Mouse (Mus musculus) embryonic fibroblast, embryonic 13.5 days (primary cell): ENCODE measurements at regions not wholly inside any gene's neighbourhood (a gene's known extent, or its start where the extent isn't known, plus 50 kb on each side); places are given as distances from the start of the nearest gene placed in this dataset.

Experiments used
- H3K27ac ChIP-seq: 2 replicates; pipeline ENCODE4 v1.5.1; 2012; ENCODE audit warnings: low read length, control low read depth, inconsistent platforms; ENCODE audit not compliant: insufficient read depth
- H3K4me1 ChIP-seq: 2 replicates; pipeline ENCODE4 v1.6.1; 2011; ENCODE audit warnings: low read length; ENCODE audit not compliant: control insufficient read depth, insufficient read depth
- H3K4me3 ChIP-seq: 2 replicates; pipeline ENCODE4 v1.5.1; 2011; ENCODE audit warnings: mild to moderate bottlenecking, control low read depth, low read length; ENCODE audit not compliant: insufficient read depth
- CTCF ChIP-seq: IDR thresholded peaks from 2 replicates; pipeline ENCODE4 v1.5.1; 2011; ENCODE audit warnings: mild to moderate bottlenecking, control low read depth, low read length, moderate library complexity, borderline replicate concordance; ENCODE audit not compliant: insufficient read depth
- POLR2A ChIP-seq: IDR thresholded peaks from 2 replicates; pipeline ENCODE4 v1.6.1; 2011; ENCODE audit warnings: low read depth, mild to moderate bottlenecking, control low read depth, low read length, moderate library complexity

DNA sequence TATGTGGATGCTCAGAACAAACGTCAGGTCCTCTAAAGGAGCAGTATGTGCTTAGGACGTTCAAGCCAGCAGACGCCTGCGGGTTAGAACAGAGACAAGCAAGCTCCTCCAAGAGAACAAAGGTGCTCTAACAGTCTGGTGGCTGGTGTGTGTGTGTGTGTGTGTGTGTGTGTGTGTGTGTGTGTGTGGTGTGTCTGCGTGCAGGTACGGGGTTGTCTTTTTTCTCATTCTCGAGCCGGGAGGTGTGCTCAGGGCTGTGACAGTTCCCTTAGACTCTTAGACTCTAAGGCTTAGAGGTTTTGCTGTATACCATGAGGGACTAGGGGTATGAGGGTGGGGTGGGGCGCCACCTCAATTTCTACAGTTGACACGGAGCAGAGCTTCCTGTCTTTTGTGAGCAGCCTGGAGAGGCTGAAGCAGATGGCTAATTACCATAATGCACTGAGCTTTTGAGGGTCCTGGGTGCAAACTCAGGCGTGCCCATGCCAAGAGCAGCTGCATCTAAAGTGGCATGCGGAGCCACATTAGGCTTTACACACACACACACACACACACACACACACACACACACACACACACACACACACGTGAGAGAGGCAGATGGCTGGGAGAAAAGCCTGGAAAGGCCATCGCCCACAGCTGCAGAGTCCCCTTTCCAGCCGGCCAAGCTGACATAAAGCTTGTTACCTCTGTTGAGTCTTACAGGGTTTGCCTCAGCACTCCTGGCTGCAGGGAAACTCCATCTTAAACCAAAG is 124.1 kb upstream of the Foxn2 start:
- H3K4me1 ChIP-seq = no peaks in the 10 kb centered on the region; the same call in 1 of the 2 replicates
- no peak overlapping the region for H3K4me3 ChIP-seq
- TF ChIP-seq CTCF (no peak), POLR2A (no peak)
- no peak overlapping the region for H3K27ac ChIP-seq

DNA sequence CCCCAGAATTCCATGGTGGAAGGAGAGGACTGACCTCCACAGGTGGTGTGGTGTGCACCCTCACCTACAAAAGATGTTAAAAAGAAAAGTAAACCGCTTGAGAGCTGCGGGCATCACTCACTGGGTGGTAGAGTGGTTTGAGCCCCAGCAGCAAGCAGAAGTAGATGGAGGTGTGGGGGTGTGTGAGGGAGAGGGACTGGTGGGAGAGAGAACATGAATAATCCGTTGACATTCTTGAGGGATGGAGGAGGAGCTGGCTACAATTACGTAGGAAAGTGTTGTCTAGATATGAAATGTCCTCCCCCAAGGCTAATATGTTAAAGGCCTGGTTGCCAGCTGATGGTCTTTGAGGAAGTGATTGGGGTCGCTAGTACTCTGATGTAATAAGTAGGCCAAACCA is 123.2 kb upstream of the Foxn2 start:
- TF ChIP-seq CTCF (no peak), POLR2A (no peak)
- Histone ChIP-seq H3K4me1 (no peaks in the 10 kb centered on the region; the same call in 1 of the 2 replicates), H3K27ac (no peak overlapping the region), H3K4me3 (no peak overlapping the region)

- peak overlapping the region; percentile 24; the same call in 1 of the 2 replicates for H3K27ac ChIP-seq
- no peaks in the 10 kb centered on the region; the same call in 1 of the 2 replicates for H3K4me1 ChIP-seq
- no peak overlapping the region for H3K4me3 ChIP-seq
- no peak for TF ChIP-seq POLR2A
- TF ChIP-seq CTCF = no peak
Observed at GRCm38 (mm10) chr17:88317806-88318205, 122.7 kb upstream of the Foxn2 start.

DNA sequence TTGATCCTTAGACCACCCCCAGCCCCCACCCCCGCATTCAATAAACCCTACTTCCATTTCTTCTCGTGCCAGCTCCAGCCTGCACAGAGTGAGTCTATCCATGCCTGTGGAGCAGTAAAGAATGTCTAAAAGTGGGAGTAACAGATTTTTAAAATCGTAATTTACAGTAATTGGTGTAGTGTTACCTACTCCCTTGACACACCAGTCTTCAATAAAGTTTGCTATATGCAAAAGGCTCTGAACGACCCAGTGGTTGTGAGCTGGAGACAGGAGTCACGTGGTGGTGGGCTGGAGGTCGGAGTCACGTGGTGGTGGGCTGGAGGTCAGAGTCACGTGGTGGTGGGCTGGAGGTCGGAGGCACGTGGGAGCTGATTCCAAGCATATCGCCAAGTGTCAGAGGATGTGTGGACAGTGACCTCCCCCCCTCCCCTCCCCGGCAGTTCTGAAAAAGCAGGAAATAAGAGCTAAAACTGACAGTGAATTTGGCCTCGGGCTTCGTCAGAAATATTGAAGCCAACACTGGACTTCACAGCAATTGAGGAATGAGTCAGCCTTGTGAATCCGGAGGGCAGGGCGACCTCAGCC is 122.2 kb upstream of the Foxn2 start:
- no peaks in the 10 kb centered on the region; the same call in 1 of the 2 replicates for H3K4me1 ChIP-seq
- H3K4me3 ChIP-seq = no peak overlapping the region
- 0 out of 2 replicates have a peak overlapping the region, but pooled peaks have one; percentile 16 for H3K27ac ChIP-seq

GRCm38 (mm10) chr17:88318936-88319335 is 121.6 kb upstream of the Foxn2 start:
- Histone ChIP-seq H3K27ac (peak overlapping the region; percentile 61; the same call in 1 of the 2 replicates), H3K4me3 (no peak overlapping the region), H3K4me1 (no peaks in the 10 kb centered on the region; the same call in 1 of the 2 replicates)
- TF ChIP-seq POLR2A (no peak), CTCF (no peak)

More for the DNA sequence above, 122.2 kb upstream of the Foxn2 start:
- no peak for TF ChIP-seq POLR2A
- TF ChIP-seq CTCF = no peak

DNA sequence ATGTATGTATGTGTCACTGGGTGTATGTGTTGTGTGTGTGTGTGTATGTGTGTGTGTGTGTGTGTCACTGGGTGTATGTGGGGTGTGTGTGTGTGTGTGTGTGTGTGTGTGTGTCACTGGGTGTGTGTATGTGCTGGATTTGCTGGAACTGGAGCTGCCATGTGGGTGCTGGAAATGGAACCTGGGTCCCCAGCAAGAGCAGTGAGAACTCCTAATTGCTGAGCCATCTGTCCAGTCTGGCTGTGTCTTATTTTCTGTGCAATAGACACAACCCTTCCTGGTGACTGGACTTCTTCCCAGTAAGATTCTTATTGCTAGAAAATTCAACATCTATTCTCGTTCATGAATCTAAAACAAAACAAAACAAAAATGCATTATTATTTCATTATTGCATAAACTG is 119.8 kb upstream of the Foxn2 start:
- no peak for TF ChIP-seq POLR2A
- no peak for TF ChIP-seq CTCF
- H3K4me1 ChIP-seq = no peaks in the 10 kb centered on the region; the same call in 1 of the 2 replicates
- H3K4me3 ChIP-seq = no peak overlapping the region
- no peak overlapping the region for H3K27ac ChIP-seq

- no peak overlapping the region for H3K27ac ChIP-seq
Observed at GRCm38 (mm10) chr17:88325326-88325909, 115.1 kb upstream of the Foxn2 start.

GRCm38 (mm10) chr17:88325910-88326739 is 114.4 kb upstream of the Foxn2 start:
- TF ChIP-seq CTCF (no peak), POLR2A (no peak)
- H3K4me1 ChIP-seq = peaks cover 3% of the 10 kb centered on the region; the same call in 1 of the 2 replicates
- no peak overlapping the region for H3K4me3 ChIP-seq
- H3K27ac ChIP-seq = no peak overlapping the region

More at GRCm38 (mm10) chr17:88325326-88325909, 115.1 kb upstream of the Foxn2 start:
- Histone ChIP-seq H3K4me3 (no peak overlapping the region), H3K4me1 (peaks cover 3% of the 10 kb centered on the region; the same call in 1 of the 2 replicates)
- TF ChIP-seq CTCF = no peak
- TF ChIP-seq POLR2A = no peak

DNA sequence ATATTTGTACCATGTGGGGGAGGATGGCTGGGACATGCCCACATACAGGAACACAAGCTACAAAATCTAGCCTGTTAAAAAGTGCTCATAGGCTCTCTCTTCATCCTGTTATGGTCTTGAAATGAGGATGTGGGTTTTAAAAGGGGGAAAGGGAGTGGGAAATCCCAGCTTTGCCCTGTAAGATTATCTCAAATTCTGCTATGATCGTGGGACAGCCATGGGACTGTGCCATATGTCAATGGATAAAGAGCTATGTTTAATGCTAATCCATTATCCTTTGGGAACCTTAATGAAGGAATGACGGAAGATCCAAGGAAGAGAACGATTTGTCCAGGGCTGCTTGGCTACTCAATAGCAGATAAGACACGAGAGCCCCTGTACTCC is 113.8 kb upstream of the Foxn2 start:
- Histone ChIP-seq H3K27ac (no peak overlapping the region), H3K4me3 (no peak overlapping the region), H3K4me1 (peaks cover 3% of the 10 kb centered on the region; the same call in 1 of the 2 replicates)
- TF ChIP-seq CTCF (no peak), POLR2A (no peak)
